Mouse (Mus musculus): ENCODE results near the gene Hcfc1r1.

Gene Hcfc1r1

DNA sequence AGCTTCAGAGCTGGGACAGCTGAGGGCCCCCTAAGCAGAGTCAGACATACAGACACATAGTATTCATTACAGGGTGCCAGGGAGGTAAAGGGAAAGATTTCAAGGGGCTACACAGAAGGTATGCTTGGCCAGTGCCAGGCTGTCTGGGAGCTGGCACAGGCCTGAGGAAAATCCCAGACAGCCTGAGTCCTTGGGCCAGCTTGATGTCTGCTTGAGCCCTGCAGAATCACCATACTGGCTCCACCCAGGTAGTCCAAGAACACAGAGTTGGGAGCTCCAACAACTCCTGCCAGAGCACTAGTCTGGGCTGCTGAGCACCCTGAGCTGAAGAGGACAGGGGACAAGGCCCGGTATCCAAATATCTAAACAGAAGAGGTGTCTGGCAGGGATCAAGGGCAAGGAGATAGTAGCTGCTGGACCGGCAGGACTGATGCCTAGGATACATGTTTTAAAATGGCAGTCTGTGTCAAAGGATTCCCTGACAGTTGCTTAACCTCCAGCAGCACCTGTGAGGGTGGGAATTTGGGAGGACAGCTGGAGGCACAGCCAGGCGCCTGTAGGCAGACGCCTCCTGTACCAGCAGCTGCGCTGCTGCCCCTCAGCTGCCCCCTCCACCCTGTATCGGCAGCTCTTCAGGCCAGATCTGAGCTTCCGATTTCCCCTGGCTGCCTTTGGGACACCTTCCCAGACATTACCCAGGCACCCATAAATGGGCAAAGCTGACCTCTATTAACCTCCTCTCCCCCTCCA, 49.2 kb downstream of the Hcfc1r1 start, which contains the start of gene 1520401A03Rik:
Gene 1520401A03Rik, minus strand, starts transcription at position 408 of the 750 bp plus-strand sequence.
- DNase-seq (ENCODE audit: low spot score) = no peak

Measured in layer of hippocampus, adult 11-12 months (tissue).